Mouse (Mus musculus) small intestine, adult 2 months (tissue): ENCODE measurements at regions not wholly inside any gene's neighbourhood (a gene's known extent, or its start where the extent isn't known, plus 50 kb on each side); places are given as distances from the start of the nearest gene placed in this dataset.

Experiments
- H3K27ac ChIP-seq: fragments of 200-500 bp; 2 replicates; pipeline ENCODE4 v1.5.1; 2012; ENCODE audit warnings: low read depth, low read length, control low read depth, inconsistent platforms; ENCODE audit not compliant: insufficient read depth
- H3K27me3 ChIP-seq: fragments of 200-500 bp; 2 replicates; pipeline ENCODE4 v1.6.1; 2012; ENCODE audit warnings: mild to moderate bottlenecking, moderate library complexity, low read length, inconsistent platforms; ENCODE audit not compliant: control insufficient read depth, insufficient read depth
- H3K36me3 ChIP-seq: fragments of 200-500 bp; 2 replicates; pipeline ENCODE4 v1.6.1; 2012; ENCODE audit warnings: mild to moderate bottlenecking, low read length, control low read depth, inconsistent platforms; ENCODE audit not compliant: control insufficient read depth, insufficient read depth
- H3K4me1 ChIP-seq: fragments of 200-500 bp; 2 replicates; pipeline ENCODE4 v1.6.1; 2012; ENCODE audit warnings: low read length, inconsistent platforms, mixed read lengths; ENCODE audit not compliant: control insufficient read depth, insufficient read depth, insufficient read length
- H3K4me3 ChIP-seq: fragments of 200-500 bp; 2 replicates; pipeline ENCODE4 v1.5.1; 2012; ENCODE audit warnings: low read depth, mild to moderate bottlenecking, control low read depth, inconsistent platforms, low read length, moderate library complexity
- CTCF ChIP-seq: fragments of 200-500 bp; IDR thresholded peaks from 2 replicates; pipeline ENCODE4 v1.5.1; 2012; ENCODE audit warnings: low read depth, mild to moderate bottlenecking, control low read depth, inconsistent platforms, low read length, moderate library complexity, mixed read lengths; ENCODE audit not compliant: insufficient replicate concordance, insufficient read length; ENCODE audit errors: extremely low read depth
- POLR2A ChIP-seq: fragments of 200-500 bp; IDR thresholded peaks from 2 replicates; pipeline ENCODE4 v1.6.1; 2012; ENCODE audit warnings: low read depth, mild to moderate bottlenecking, control low read depth, inconsistent platforms, low read length, moderate library complexity
- WGBS: fragments of 180-500 bp; shearing (Covaris S2); methylation state at CpG from one replicate; pipeline ENCODE4 v1.1.7; 2018; 5-methylcytosine and 5-hydroxymethylcytosine counted together

DNA sequence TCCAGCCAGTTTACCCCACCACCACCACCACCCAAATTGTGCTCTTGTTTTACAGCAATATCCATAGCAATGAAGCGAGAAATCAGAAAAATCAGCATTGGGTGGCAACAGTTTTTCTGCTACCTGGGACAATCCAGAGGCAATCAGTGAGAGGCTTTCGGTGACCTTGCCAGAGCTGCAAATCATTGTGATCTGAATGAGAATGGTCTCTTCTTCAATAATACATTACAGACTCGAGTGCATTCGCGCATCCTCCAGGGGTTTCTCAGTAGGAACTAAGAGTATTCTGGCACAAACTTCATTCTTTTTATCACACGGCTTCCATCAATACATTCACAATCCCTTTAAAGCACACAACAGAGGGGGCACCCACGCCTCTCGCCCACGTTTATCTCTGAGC lies 91.2 kb downstream of the Srek1 start:
- WGBS: 79% methylated on average over 9 of the region's 9 CpGs
- no peak overlapping the region for H3K4me3 ChIP-seq
- no peaks in the 10 kb centered on the region for H3K4me1 ChIP-seq
- TF ChIP-seq POLR2A (no peak), CTCF (no peak)
- H3K27me3 ChIP-seq: no peaks in the 10 kb centered on the region
- H3K36me3 ChIP-seq: no peaks in the 10 kb centered on the region
- no peak overlapping the region for H3K27ac ChIP-seq

DNA sequence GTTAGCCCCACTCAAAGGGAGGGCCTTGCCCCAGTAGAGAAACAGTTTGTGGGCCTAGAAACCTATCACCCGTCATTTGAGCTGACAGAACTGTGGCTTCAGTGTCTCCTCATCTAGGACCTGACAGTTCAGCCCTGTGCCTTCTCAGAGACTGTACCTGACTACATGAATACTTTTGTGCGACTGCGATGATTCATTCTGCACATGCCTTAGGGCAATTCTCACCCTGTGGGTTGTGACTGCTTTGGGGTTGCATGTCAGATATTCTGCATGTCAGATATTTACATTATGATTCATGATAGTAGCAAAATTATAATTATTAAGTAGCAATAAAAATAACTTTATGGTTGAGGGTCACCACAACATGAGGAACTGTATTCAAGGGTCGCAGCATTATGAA lies 93.7 kb downstream of the Srek1 start:
- 79% methylated on average over 4 of the region's 4 CpGs for WGBS
- Histone ChIP-seq H3K4me3 (no peak overlapping the region), H3K4me1 (no peaks in the 10 kb centered on the region), H3K27ac (no peak overlapping the region), H3K27me3 (no peaks in the 10 kb centered on the region), H3K36me3 (no peaks in the 10 kb centered on the region)
- no peak for TF ChIP-seq CTCF
- TF ChIP-seq POLR2A: no peak

DNA sequence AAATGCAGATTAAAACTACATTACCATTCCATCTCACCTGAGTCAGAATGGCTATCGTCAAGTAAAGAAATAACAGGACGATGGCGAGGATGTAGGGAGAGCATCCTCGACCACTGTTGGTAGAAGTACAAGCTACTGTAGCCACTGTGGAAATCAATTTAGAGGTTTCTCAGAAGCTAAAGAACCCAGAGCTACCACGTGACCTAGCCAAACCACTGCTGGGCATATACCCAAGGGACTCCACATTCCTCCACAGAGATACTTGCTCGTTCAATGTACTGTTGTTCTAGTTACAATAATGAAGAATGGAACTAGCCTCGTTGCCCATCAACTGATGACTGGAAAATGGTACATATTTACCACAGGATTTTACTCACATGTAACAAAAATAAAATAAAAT lies 94.4 kb downstream of the Srek1 start:
- Histone ChIP-seq H3K36me3 (no peaks in the 10 kb centered on the region), H3K27ac (no peak overlapping the region), H3K4me3 (no peak overlapping the region), H3K4me1 (no peaks in the 10 kb centered on the region), H3K27me3 (no peaks in the 10 kb centered on the region)
- TF ChIP-seq CTCF (no peak), POLR2A (no peak)
- 83% methylated on average over 7 of the region's 7 CpGs for WGBS

DNA sequence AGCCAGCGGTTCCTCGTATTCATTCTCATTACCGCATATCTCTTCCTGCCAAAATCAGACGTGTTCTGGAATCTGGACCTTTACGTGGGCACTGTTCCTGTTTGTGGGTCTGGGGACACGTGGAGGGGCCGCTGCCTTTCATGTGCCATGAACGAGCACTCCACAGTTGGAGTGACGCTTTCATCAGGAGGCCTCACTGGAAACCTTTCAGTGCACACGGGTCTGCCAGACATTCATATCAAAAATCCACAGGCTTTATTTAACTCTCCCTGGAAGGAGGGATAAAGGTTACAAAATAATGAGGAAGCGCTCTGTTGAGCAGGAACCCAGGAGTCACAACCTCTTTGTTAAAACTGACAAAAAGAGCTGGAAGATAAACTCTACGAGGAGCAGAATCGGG lies 97.6 kb downstream of the Srek1 start:
- H3K4me1 ChIP-seq: no peaks in the 10 kb centered on the region
- 75% methylated on average over 13 of the region's 13 CpGs for WGBS

DNA sequence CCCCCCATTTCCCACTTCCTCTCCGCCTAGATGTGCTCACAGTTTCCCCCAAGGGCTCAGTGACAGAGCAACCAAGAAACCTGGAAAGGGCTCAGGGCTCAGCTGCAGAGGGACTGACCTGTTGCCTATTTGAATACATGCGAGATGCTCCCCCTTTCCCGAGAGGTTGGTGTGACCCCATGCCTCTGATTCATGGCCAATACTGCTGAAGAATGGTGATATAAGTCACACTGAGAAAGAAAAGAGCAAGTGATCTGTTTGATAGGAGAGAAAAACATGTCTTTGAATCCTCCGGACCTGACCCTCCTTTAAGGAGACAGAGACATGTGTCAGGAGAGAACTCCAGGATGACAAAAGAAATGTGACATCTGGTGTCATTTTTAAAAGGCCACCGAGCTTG lies 98.2 kb downstream of the Srek1 start:
- H3K4me1 ChIP-seq: no peaks in the 10 kb centered on the region
- 73% methylated on average over 5 of the region's 5 CpGs for WGBS
- H3K27me3 ChIP-seq: 0 out of 2 replicates have a peak, but pooled peaks cover 3% of the 10 kb centered on the region
- H3K27ac ChIP-seq: no peak overlapping the region
- H3K4me3 ChIP-seq: no peak overlapping the region
- TF ChIP-seq POLR2A: no peak
- no peak for TF ChIP-seq CTCF
- no peaks in the 10 kb centered on the region for H3K36me3 ChIP-seq

More for the DNA sequence above, 97.6 kb downstream of the Srek1 start:
- no peak overlapping the region for H3K4me3 ChIP-seq
- 0 out of 2 replicates have a peak, but pooled peaks cover 3% of the 10 kb centered on the region for H3K27me3 ChIP-seq
- TF ChIP-seq CTCF (no peak), POLR2A (no peak)
- H3K36me3 ChIP-seq: no peaks in the 10 kb centered on the region
- H3K27ac ChIP-seq: no peak overlapping the region

DNA sequence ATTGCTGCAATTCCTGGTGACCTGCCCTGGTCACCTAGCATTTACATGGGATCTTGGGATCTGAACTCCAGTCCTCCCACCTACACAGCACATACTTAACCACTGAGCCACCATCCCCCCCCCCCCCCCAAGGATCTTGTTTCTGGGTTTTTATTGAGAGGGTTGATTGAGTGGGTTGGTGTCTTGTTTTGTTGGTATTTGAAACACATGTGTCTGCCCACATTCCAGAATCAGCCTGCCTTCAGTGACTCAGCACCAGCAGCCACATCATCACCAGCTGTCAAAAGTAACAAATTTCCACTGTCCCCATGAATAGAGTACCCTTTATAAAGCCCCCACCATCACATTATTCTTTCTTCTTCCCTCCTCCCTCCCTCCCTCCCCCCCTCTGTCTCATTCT lies 103.8 kb downstream of the Srek1 start:
- H3K4me1 ChIP-seq: no peaks in the 10 kb centered on the region
- 0 out of 2 replicates have a peak, but pooled peaks cover 3% of the 10 kb centered on the region for H3K27me3 ChIP-seq
- H3K4me3 ChIP-seq: no peak overlapping the region
- TF ChIP-seq CTCF (no peak), POLR2A (no peak)
- no peak overlapping the region for H3K27ac ChIP-seq
- no peaks in the 10 kb centered on the region for H3K36me3 ChIP-seq

DNA sequence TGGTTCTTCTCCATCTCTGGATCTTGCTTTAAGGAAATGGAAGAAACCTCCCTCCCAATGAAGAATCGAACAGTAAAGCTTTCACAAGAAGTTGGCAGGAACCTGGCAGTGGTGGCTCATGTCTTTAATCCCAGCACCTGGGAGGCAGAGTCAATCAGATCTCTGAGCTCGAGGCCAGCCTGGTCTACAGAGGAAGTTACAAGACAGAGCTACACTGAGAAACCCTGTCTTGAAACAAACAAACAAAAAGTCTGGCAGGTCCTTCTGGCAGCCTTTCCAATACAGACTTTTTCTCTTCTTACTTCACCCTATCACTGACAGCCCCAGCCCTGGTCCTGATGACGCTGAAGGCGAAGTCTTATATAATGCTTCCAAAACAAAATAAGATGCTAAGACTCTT lies 104.6 kb downstream of the Srek1 start:
- WGBS: 83% methylated on average over 4 of the region's 4 CpGs
- Histone ChIP-seq H3K27me3 (0 out of 2 replicates have a peak, but pooled peaks cover 3% of the 10 kb centered on the region), H3K4me1 (no peaks in the 10 kb centered on the region), H3K4me3 (no peak overlapping the region), H3K27ac (no peak overlapping the region), H3K36me3 (no peaks in the 10 kb centered on the region)
- TF ChIP-seq CTCF (no peak), POLR2A (no peak)

DNA sequence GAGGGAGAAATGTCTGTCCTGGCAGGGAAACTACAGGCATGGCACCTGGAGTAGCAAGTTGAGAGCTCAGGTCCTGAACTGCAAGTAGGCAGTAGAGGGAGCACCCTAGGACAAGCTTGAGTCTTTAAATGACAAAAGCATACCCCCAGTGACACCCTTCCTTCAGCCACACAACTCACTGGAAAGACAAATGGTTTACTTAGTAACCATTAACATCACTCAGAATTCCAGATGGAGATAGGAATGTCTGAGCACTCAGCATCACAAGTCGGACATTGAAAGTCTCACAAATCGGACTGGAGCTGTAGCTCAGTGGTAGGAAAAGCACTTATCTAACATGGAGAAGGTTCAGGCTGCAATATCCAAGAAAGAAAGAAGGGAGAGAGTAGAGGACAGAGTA lies 106.7 kb downstream of the Srek1 start:
- Histone ChIP-seq H3K27ac (no peak overlapping the region), H3K27me3 (0 out of 2 replicates have a peak, but pooled peaks cover 3% of the 10 kb centered on the region), H3K4me1 (no peaks in the 10 kb centered on the region), H3K36me3 (no peaks in the 10 kb centered on the region), H3K4me3 (no peak overlapping the region)
- no peak for TF ChIP-seq POLR2A
- TF ChIP-seq CTCF: no peak
- 64% methylated on average over 2 of the region's 2 CpGs for WGBS
